Mouse (Mus musculus) megakaryocyte, embryonic 14.5 days (primary cell): Measurements from ENCODE around the gene Ptpra.

Experiments
- FLI1 ChIP-seq: IDR thresholded peaks from 2 replicates; pipeline ENCODE4 v1.6.1; 2012; ENCODE audit warnings: low read length, inconsistent platforms, mixed read lengths
- GATA1 ChIP-seq: IDR thresholded peaks from 3 replicates; pipeline ENCODE4 v1.6.1; 2012; ENCODE audit warnings: mixed read lengths, low read length, inconsistent platforms, borderline replicate concordance

GRCm38 (mm10) chr2:130513907-130514306 is 63.8 kb downstream of the Ptpra start:
- no peak for TF ChIP-seq FLI1
- no peak for TF ChIP-seq GATA1
